Comparison of ENCODE assay signal across 26 mouse cellular contexts in the genomic region with DNA sequence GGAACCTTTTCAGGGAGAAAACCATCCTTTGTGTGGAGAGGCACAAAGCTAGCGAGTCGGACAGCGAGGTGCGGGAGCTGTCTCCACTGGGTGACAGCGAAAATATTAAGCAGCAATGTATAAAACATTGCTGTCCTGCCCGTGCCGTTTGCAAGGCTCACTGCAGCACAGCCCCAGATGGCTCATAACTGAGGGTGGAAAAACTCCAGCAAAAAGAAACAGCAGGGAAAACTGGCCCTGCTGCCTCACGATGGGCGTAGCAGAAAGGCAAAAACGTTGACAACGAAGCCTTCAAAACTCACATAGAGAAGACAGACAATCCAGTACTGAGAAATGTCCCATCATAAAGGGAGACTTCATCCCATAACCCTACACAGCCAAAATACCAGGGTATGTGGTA. TPM values are rescaled to one million over a fixed set of nuclear protein-coding genes. Genes with fewer than 3 reads are reported as not detected.
DNase-seq lines count a peak whose midpoint lies in the region; ATAC-seq and TF ChIP-seq lines count a peak whose summit lies in the region.
"Had no signal": no experiment of that assay in that cellular context is flagged by ENCODE, and none has a peak within 500 bp of the region (broad histone marks: within the 10 kb centered on the region; RNA-seq: fewer than 3 reads in every experiment).

No protein-coding gene starts in this region.

- H3K4me2 ChIP-seq in forebrain, embryonic 13.5 days, result no peak overlapping the region
- H3K4me2 ChIP-seq in neural tube, embryonic 15.5 days, result no peak overlapping the region
- H3K4me2 ChIP-seq: embryonic facial prominence, embryonic 15.5 days; heart, embryonic 12.5 days; limb, embryonic 12.5 days; liver, embryonic 13.5 days; stomach, embryonic 15.5 days had no signal

- WGBS in forebrain, embryonic 13.5 days, result 59% methylated on average over 11 of the region's 11 CpGs
- WGBS in forebrain, embryonic 10.5 days, result 86% methylated on average over 11 of the region's 11 CpGs
- WGBS in neural tube, embryonic 15.5 days, result 53% methylated on average over 11 of the region's 11 CpGs
- WGBS in cerebellum, adult 2 months, result 24% methylated on average over 11 of the region's 11 CpGs

- no peak overlapping the region for H3K4me3 ChIP-seq in forebrain, embryonic 13.5 days
- no peak overlapping the region for H3K4me3 ChIP-seq in forebrain, embryonic 10.5 days
- no peak overlapping the region for H3K4me3 ChIP-seq in neural tube, embryonic 15.5 days (replicated peaks)
- H3K4me3 ChIP-seq in cerebellum, adult 2 months (replicated peaks; ENCODE audit: insufficient read depth, low read depth, low read length), result no peak overlapping the region
- H3K4me3 ChIP-seq: embryonic facial prominence, embryonic 15.5 days; heart, embryonic 12.5 days; hindbrain, embryonic 10.5 days; limb, embryonic 12.5 days; liver, embryonic 13.5 days; stomach, embryonic 15.5 days had no signal

- no peak for TF ChIP-seq CTCF in cerebellum, adult 2 months (IDR thresholded peaks at IDR 0.05; ENCODE audit: borderline replicate concordance, insufficient read depth, low read depth, low read length)

- no peaks in the 10 kb centered on the region for H3K9me3 ChIP-seq in forebrain, embryonic 13.5 days (replicated peaks)
- no peaks in the 10 kb centered on the region for H3K9me3 ChIP-seq in forebrain, embryonic 10.5 days
- no peaks in the 10 kb centered on the region for H3K9me3 ChIP-seq in neural tube, embryonic 15.5 days (replicated peaks)
- H3K9me3 ChIP-seq: embryonic facial prominence, embryonic 15.5 days; heart, embryonic 12.5 days; liver, embryonic 13.5 days; megakaryocyte, embryonic 14.5 days; stomach, embryonic 15.5 days had no signal

- no peaks in the 10 kb centered on the region for H3K27me3 ChIP-seq in forebrain, embryonic 13.5 days
- H3K27me3 ChIP-seq in forebrain, embryonic 10.5 days (ENCODE audit: poor library complexity, severe bottlenecking), result no peaks in the 10 kb centered on the region
- H3K27me3 ChIP-seq in neural tube, embryonic 15.5 days (replicated peaks), result no peaks in the 10 kb centered on the region
- no peaks in the 10 kb centered on the region for H3K27me3 ChIP-seq in cerebellum, adult 2 months (ENCODE audit: control insufficient read depth, insufficient read depth, low read length)
- H3K27me3 ChIP-seq: embryonic facial prominence, embryonic 15.5 days; limb, embryonic 12.5 days; liver, embryonic 13.5 days; stomach, embryonic 15.5 days had no signal

- peaks cover 32% of the 10 kb centered on the region for H3K36me3 ChIP-seq in forebrain, embryonic 13.5 days (ENCODE audit: poor library complexity, severe bottlenecking)
- H3K36me3 ChIP-seq in forebrain, embryonic 10.5 days (replicated peaks), result peaks cover 21% of the 10 kb centered on the region
- H3K36me3 ChIP-seq in neural tube, embryonic 15.5 days, result peaks cover 33% of the 10 kb centered on the region
- H3K36me3 ChIP-seq: liver, embryonic 13.5 days had no signal

- H3K9ac ChIP-seq in forebrain, embryonic 13.5 days, result no peak overlapping the region
- H3K9ac ChIP-seq in neural tube, embryonic 15.5 days (replicated peaks), result no peak overlapping the region
- H3K9ac ChIP-seq: embryonic facial prominence, embryonic 15.5 days; heart, embryonic 12.5 days; limb, embryonic 12.5 days; liver, embryonic 13.5 days; stomach, embryonic 15.5 days had no signal

- H3K27ac ChIP-seq in forebrain, embryonic 13.5 days, result peak overlapping the region; percentile 25
- H3K27ac ChIP-seq in forebrain, embryonic 10.5 days, result no peak overlapping the region
- 0 out of 2 replicates have a peak overlapping the region, but pooled peaks have one; percentile 15 for H3K27ac ChIP-seq in neural tube, embryonic 15.5 days (replicated peaks)
- no peak overlapping the region for H3K27ac ChIP-seq in cerebellum, adult 2 months (ENCODE audit: insufficient read depth, low read length)
- H3K27ac ChIP-seq: embryonic facial prominence, embryonic 15.5 days; hindbrain, embryonic 10.5 days; limb, embryonic 12.5 days; liver, embryonic 13.5 days; stomach, embryonic 15.5 days had no signal

- no peak for TF ChIP-seq POLR2A in cerebellum, adult 2 months (IDR thresholded peaks at IDR 0.05; ENCODE audit: borderline replicate concordance, insufficient read depth, low read length)

- no peak for DNase-seq in forebrain, embryonic 10.5 days (ENCODE audit: extremely low spot score, low spot score)
- peak; percentile 52 to 73 for DNase-seq in layer of hippocampus, adult 18-20 months (ENCODE audit: low spot score in 2 of 2)
- no peak for DNase-seq in layer of hippocampus, postnatal 25 days (ENCODE audit: extremely low spot score in 1 of 2, low spot score in 1 of 2)
- no peak for DNase-seq in neural tube, embryonic 10.5 days (ENCODE audit: extremely low spot score, low spot score)
- DNase-seq in layer of hippocampus, adult 9-11 months, result peak; percentile 47
- DNase-seq in cerebellum, adult 2 months, result no peak
- DNase-seq: adrenal gland, postnatal 10 days; cerebellum, adult 8-10 months; gastrocnemius, postnatal 25 days; heart, adult 18-20 months; heart, postnatal 10 days; kidney, postnatal 36 days; liver, embryonic 13.5 days; lung, adult 2 months; lung, postnatal 36 days; midbrain, embryonic 14.5 days; thymus, postnatal 25 days had no signal

- peaks cover 7% of the 10 kb centered on the region; the same call in 1 of the 2 replicates for H3K4me1 ChIP-seq in forebrain, embryonic 13.5 days
- peaks cover 18% of the 10 kb centered on the region for H3K4me1 ChIP-seq in forebrain, embryonic 10.5 days
- peaks cover 10% of the 10 kb centered on the region for H3K4me1 ChIP-seq in neural tube, embryonic 15.5 days
- H3K4me1 ChIP-seq in cerebellum, adult 2 months (ENCODE audit: control insufficient read depth, insufficient read depth, low read length), result peaks cover 7% of the 10 kb centered on the region
- H3K4me1 ChIP-seq: heart, embryonic 12.5 days; liver, embryonic 13.5 days; megakaryocyte, embryonic 14.5 days; stomach, embryonic 15.5 days had no signal

- ATAC-seq in forebrain, embryonic 13.5 days, result no peak
- no peak for ATAC-seq in neural tube, embryonic 15.5 days (ENCODE audit: low FRiP score)
- ATAC-seq: intestine, embryonic 16.5 days had no signal

RNA-seq across cellular contexts. Expression of gene Pitpnb, which starts 40.5 kb away (rescaled TPM):
- polyA plus RNA-seq in forebrain, embryonic 13.5 days (2015; fragmentation: Nextera tagmentation; extraction: Ambion mirVana), result 103 and 112 TPM in 2 replicates
- 128 and 130 TPM in 2 replicates for polyA plus RNA-seq in forebrain, embryonic 10.5 days (2016; fragmentation: Nextera tagmentation; extraction: Ambion mirVana)
- 10 to 100 TPM; 84.5 to 88.0 TPM for total RNA-seq in layer of hippocampus, adult 18-20 months (2021)
- total RNA-seq in layer of hippocampus, postnatal 25 days (2021), result 10 to 100 TPM; 75.8 to 79.9 TPM
- 95.8 and 103 TPM in 2 replicates for polyA plus RNA-seq in neural tube, embryonic 15.5 days (2015; fragmentation: Nextera tagmentation; extraction: Ambion mirVana)
- polyA plus RNA-seq in cerebellum, adult 2 months (2012; rRNA removed), result 70.4 and 71.6 TPM in 2 replicates

Comparison
In these comparisons a context has a peak if more than half of its experiments do, and no peak if none do; other contexts are left out.
1. H3K27ac ChIP-seq: peak in forebrain, embryonic 13.5 days (single experiment) and neural tube, embryonic 15.5 days (single experiment); none in forebrain, embryonic 10.5 days (single experiment) and cerebellum, adult 2 months (single experiment).
2. DNase-seq: peak in layer of hippocampus, adult 18-20 months (2 of 2) and layer of hippocampus, adult 9-11 months (single experiment); none in forebrain, embryonic 10.5 days (single experiment), layer of hippocampus, postnatal 25 days (0 of 2), neural tube, embryonic 10.5 days (single experiment) and cerebellum, adult 2 months (0 of 2).